Mouse (Mus musculus) large intestine, adult 2 months (tissue): ENCODE data around the gene March10. TPM values are rescaled to one million over a fixed set of nuclear protein-coding genes. Genes with fewer than 3 reads are reported as not detected.

Experiments
- DNase-seq: peaks from one replicate; pipeline ENCODE4 v3.0.0-alpha.2; 2012; ENCODE audit warnings: low read depth, low spot score
- WGBS: fragments of 180-500 bp; shearing (Covaris S2); methylation state at CpG from one replicate; pipeline ENCODE4 v1.1.7; 2018; 5-methylcytosine and 5-hydroxymethylcytosine counted together
- polyA plus RNA-seq: library from polyadenylated mRNA; depleted of rRNA; stranded (reverse); fragments of >200 nt; gene quantifications from 2 replicates; pipeline ENCODE4 v1.2.3, GENCODE M21; 2012; rRNA removed

Gene March10
- polyA plus RNA-seq, 1 experiment: not detected

- WGBS: 64% methylated on average over 3 of the region's 3 CpGs
- DNase-seq: no peak
These were observed 125.4 kb downstream of the March10 start for GRCm38 (mm10) chr11:105331129-105331528.

- 53% methylated on average over 9 of the region's 9 CpGs for WGBS
- DNase-seq: no peak
These were observed 126.6 kb downstream of the March10 start for GRCm38 (mm10) chr11:105329962-105330361.

GRCm38 (mm10) chr11:105327101-105327500 lies 129.4 kb downstream of the March10 start:
- WGBS: 88% methylated on average over 3 of the region's 3 CpGs
- no peak for DNase-seq

- DNase-seq: no peak
- 79% methylated on average over 5 of the region's 5 CpGs for WGBS
These were observed 133.0 kb downstream of the March10 start for GRCm38 (mm10) chr11:105323530-105323929.

GRCm38 (mm10) chr11:105321090-105321489 lies 135.4 kb downstream of the March10 start:
- no peak for DNase-seq

GRCm38 (mm10) chr11:105317769-105318168 lies 138.8 kb downstream of the March10 start:
- DNase-seq: no peak
- 90% methylated on average over 6 of the region's 6 CpGs for WGBS

More at GRCm38 (mm10) chr11:105321090-105321489, 135.4 kb downstream of the March10 start:
- 27% methylated on average over 2 of the region's 2 CpGs for WGBS

GRCm38 (mm10) chr11:105316121-105316520 lies 140.4 kb downstream of the March10 start:
- no peak for DNase-seq
- WGBS: 96% methylated on average over 4 of the region's 4 CpGs

- DNase-seq: no peak
- WGBS: 77% methylated on average over 8 of the region's 8 CpGs
These were observed 141.2 kb downstream of the March10 start for GRCm38 (mm10) chr11:105315296-105315695.

- no peak for DNase-seq
- 61% methylated on average over 8 of the region's 8 CpGs for WGBS
These were observed 142.9 kb downstream of the March10 start for GRCm38 (mm10) chr11:105313633-105314014.

- 55% methylated on average over 10 of the region's 10 CpGs for WGBS
- DNase-seq: no peak
These were observed 143.4 kb downstream of the March10 start for GRCm38 (mm10) chr11:105312972-105313632.

- 68% methylated on average over 12 of the region's 12 CpGs for WGBS
- DNase-seq: no peak
These were observed 144.1 kb downstream of the March10 start for GRCm38 (mm10) chr11:105312311-105312942.

GRCm38 (mm10) chr11:105311291-105311975 lies 145.1 kb downstream of the March10 start:
- DNase-seq: no peak
- 68% methylated on average over 24 of the region's 24 CpGs for WGBS

Other genes with a start within 250 kb of the March10 start
- gene Mrc2, start 164.1 kb downstream of the March10 start, polyA plus RNA-seq: 4.3 and 5.8 TPM in 2 replicates
- gene Tanc2, start 133.3 kb upstream of the March10 start, polyA plus RNA-seq: 1.6 and 2.5 TPM in 2 replicates